Mouse (Mus musculus): ENCODE data around the gene Fbxo6. TPM values are rescaled to one million over a fixed set of nuclear protein-coding genes. Genes with fewer than 3 reads are reported as not detected.
A peak's percentile ranks its signal among the peaks of the same experiment; 100 is the strongest.
"Not testable (repeated sequence)": the region's sequence is repeated elsewhere in the genome, so short reads cannot be mapped to it uniquely, and the experiment has no call there.

The Fbxo6 gene
- polyA plus RNA-seq, 1 experiment from 2014 or later, result 30.1 TPM

- Histone ChIP-seq H3K9ac (replicated peaks) (no peak overlapping the region), H3K4me3 (ENCODE audit: low read depth, low read length) (no peak overlapping the region), H3K36me3 (replicated peaks; ENCODE audit: insufficient read depth, low read length) (no peaks in the 10 kb centered on the region), H3K27ac (ENCODE audit: low read depth) (no peak overlapping the region), H3K4me2 (ENCODE audit: low read depth, low read length) (no peak overlapping the region), H3K27me3 (ENCODE audit: insufficient read depth, low read length) (no peaks in the 10 kb centered on the region), H3K9me3 (ENCODE audit: low read length) (0 out of 2 replicates have a peak, but pooled peaks cover 2% of the 10 kb centered on the region), H3K4me1 (ENCODE audit: insufficient read depth) (no peaks in the 10 kb centered on the region)
- ATAC-seq, result no peak
- 73% methylated on average over 4 of the region's 4 CpGs for WGBS (ENCODE audit: insufficient replicate concordance)
- TF ChIP-seq EP300 (IDR thresholded peaks at IDR 0.05; ENCODE audit: low read depth), result no peak
- no peak for TF ChIP-seq CTCF (IDR thresholded peaks at IDR 0.05; ENCODE audit: low read depth)
- no peak for DNase-seq
These were observed 30.6 kb downstream of the Fbxo6 start for GRCm38 (mm10) chr4:148121362-148121761.

GRCm38 (mm10) chr4:148120555-148120954, 31.4 kb downstream of the Fbxo6 start:
- Histone ChIP-seq H3K4me3 (ENCODE audit: low read depth, low read length) (no peak overlapping the region), H3K9me3 (ENCODE audit: low read length) (0 out of 2 replicates have a peak, but pooled peaks cover 2% of the 10 kb centered on the region), H3K4me2 (ENCODE audit: low read depth, low read length) (no peak overlapping the region), H3K27ac (ENCODE audit: low read depth) (no peak overlapping the region), H3K36me3 (replicated peaks; ENCODE audit: insufficient read depth, low read length) (no peaks in the 10 kb centered on the region), H3K4me1 (ENCODE audit: insufficient read depth) (no peaks in the 10 kb centered on the region), H3K27me3 (ENCODE audit: insufficient read depth, low read length) (no peaks in the 10 kb centered on the region), H3K9ac (replicated peaks) (no peak overlapping the region)
- TF ChIP-seq CTCF (IDR thresholded peaks at IDR 0.05; ENCODE audit: low read depth) (no peak), EP300 (IDR thresholded peaks at IDR 0.05; ENCODE audit: low read depth) (no peak)
- WGBS (ENCODE audit: insufficient replicate concordance), result 65% methylated on average over 9 of the region's 9 CpGs
- ATAC-seq, result no peak
- DNase-seq, result no peak

- not testable (repeated sequence) for H3K27ac ChIP-seq (ENCODE audit: low read depth); H3K9ac ChIP-seq (replicated peaks); H3K4me2 ChIP-seq (ENCODE audit: low read depth, low read length); H3K4me1 ChIP-seq (ENCODE audit: insufficient read depth); DNase-seq; H3K36me3 ChIP-seq (replicated peaks; ENCODE audit: insufficient read depth, low read length); H3K4me3 ChIP-seq (ENCODE audit: low read depth, low read length); H3K27me3 ChIP-seq (ENCODE audit: insufficient read depth, low read length); H3K9me3 ChIP-seq (ENCODE audit: low read length)
- peak; percentile 70 for ATAC-seq
- WGBS (ENCODE audit: insufficient replicate concordance), result 64% methylated on average over 9 of the region's 9 CpGs
- peak; percentile 41; the same call in 1 of the 2 replicates for TF ChIP-seq CTCF (IDR thresholded peaks at IDR 0.05; ENCODE audit: low read depth)
These were observed 32.4 kb downstream of the Fbxo6 start for GRCm38 (mm10) chr4:148119578-148119977.

GRCm38 (mm10) chr4:148117392-148117791, 34.5 kb downstream of the Fbxo6 start:
- Histone ChIP-seq H3K4me3 (ENCODE audit: low read depth, low read length) (no peak overlapping the region), H3K9me3 (ENCODE audit: low read length) (0 out of 2 replicates have a peak, but pooled peaks cover 2% of the 10 kb centered on the region), H3K36me3 (replicated peaks; ENCODE audit: insufficient read depth, low read length) (no peaks in the 10 kb centered on the region), H3K9ac (replicated peaks) (no peak overlapping the region), H3K4me2 (ENCODE audit: low read depth, low read length) (no peak overlapping the region), H3K4me1 (ENCODE audit: insufficient read depth) (0 out of 2 replicates have a peak, but pooled peaks cover 3% of the 10 kb centered on the region), H3K27me3 (ENCODE audit: insufficient read depth, low read length) (peaks cover 12% of the 10 kb centered on the region; the same call in 1 of the 2 replicates), H3K27ac (ENCODE audit: low read depth) (no peak overlapping the region)
- TF ChIP-seq EP300 (IDR thresholded peaks at IDR 0.05; ENCODE audit: low read depth) (no peak), CTCF (IDR thresholded peaks at IDR 0.05; ENCODE audit: low read depth) (peak; percentile 56)
- no peak for ATAC-seq
- WGBS (ENCODE audit: insufficient replicate concordance), result 63% methylated on average over 4 of the region's 4 CpGs
- DNase-seq, result no peak

- Histone ChIP-seq H3K4me1 (ENCODE audit: insufficient read depth) (0 out of 2 replicates have a peak, but pooled peaks cover 3% of the 10 kb centered on the region), H3K9ac (replicated peaks) (no peak overlapping the region)
- WGBS (ENCODE audit: insufficient replicate concordance), result 76% methylated on average over 4 of the region's 4 CpGs
These were observed 35.3 kb downstream of the Fbxo6 start for GRCm38 (mm10) chr4:148116657-148117056.

GRCm38 (mm10) chr4:148115467-148115866, 36.5 kb downstream of the Fbxo6 start:
- Histone ChIP-seq H3K36me3 (replicated peaks; ENCODE audit: insufficient read depth, low read length) (no peaks in the 10 kb centered on the region), H3K4me3 (ENCODE audit: low read depth, low read length) (no peak overlapping the region), H3K27ac (ENCODE audit: low read depth) (no peak overlapping the region), H3K27me3 (ENCODE audit: insufficient read depth, low read length) (peaks cover 12% of the 10 kb centered on the region; the same call in 1 of the 2 replicates), H3K4me2 (ENCODE audit: low read depth, low read length) (no peak overlapping the region), H3K4me1 (ENCODE audit: insufficient read depth) (0 out of 2 replicates have a peak, but pooled peaks cover 3% of the 10 kb centered on the region), H3K9ac (replicated peaks) (no peak overlapping the region), H3K9me3 (ENCODE audit: low read length) (0 out of 2 replicates have a peak, but pooled peaks cover 2% of the 10 kb centered on the region)
- no peak for ATAC-seq
- peak; percentile 38 for DNase-seq
- peak; percentile 56 for TF ChIP-seq CTCF (IDR thresholded peaks at IDR 0.05; ENCODE audit: low read depth)
- no peak for TF ChIP-seq EP300 (IDR thresholded peaks at IDR 0.05; ENCODE audit: low read depth)
- WGBS (ENCODE audit: insufficient replicate concordance), result 6% methylated on average over 15 of the region's 15 CpGs

More at GRCm38 (mm10) chr4:148116657-148117056, 35.3 kb downstream of the Fbxo6 start:
- H3K27me3 ChIP-seq (ENCODE audit: insufficient read depth, low read length), result peaks cover 12% of the 10 kb centered on the region; the same call in 1 of the 2 replicates
- H3K36me3 ChIP-seq (replicated peaks; ENCODE audit: insufficient read depth, low read length), result no peaks in the 10 kb centered on the region
- H3K9me3 ChIP-seq (ENCODE audit: low read length), result 0 out of 2 replicates have a peak, but pooled peaks cover 2% of the 10 kb centered on the region
- H3K4me2 ChIP-seq (ENCODE audit: low read depth, low read length), result no peak overlapping the region
- H3K27ac ChIP-seq (ENCODE audit: low read depth), result no peak overlapping the region
- no peak for ATAC-seq
- no peak overlapping the region for H3K4me3 ChIP-seq (ENCODE audit: low read depth, low read length)
- no peak for DNase-seq
- TF ChIP-seq EP300 (IDR thresholded peaks at IDR 0.05; ENCODE audit: low read depth) (no peak), CTCF (IDR thresholded peaks at IDR 0.05; ENCODE audit: low read depth) (peak; percentile 40)
